Mouse (Mus musculus) kidney, postnatal 0 days (tissue): ENCODE data around the gene Srebf1. TPM values are rescaled to one million over a fixed set of nuclear protein-coding genes. Genes with fewer than 3 reads are reported as not detected.

Experiments used
- ATAC-seq: fragments of 200-750 bp; cut with Nextera tagmentation; replicated peaks from 2 replicates; pipeline ENCODE4 v1.8.0; 2017; ENCODE audit warnings: low read depth, moderate number of reproducible peaks, moderate TSS enrichment, moderate library complexity; ENCODE audit not compliant: low FRiP score
- DNase-seq: peaks from one replicate; pipeline ENCODE4 v3.0.0-alpha.2; 2016; ENCODE audit warnings: low spot score
- H3K27ac ChIP-seq: fragments of 300-500 bp; sonication (generic); 2 replicates; pipeline ENCODE4 v1.5.1; 2014; ENCODE audit warnings: mild to moderate bottlenecking
- H3K27me3 ChIP-seq: fragments of 300-500 bp; sonication (generic); 2 replicates; pipeline ENCODE4 v1.6.1; 2014; ENCODE audit warnings: low read length, mixed read lengths; ENCODE audit not compliant: insufficient read depth
- H3K36me3 ChIP-seq: fragments of 300-500 bp; sonication (generic); 2 replicates; pipeline ENCODE4 v1.6.1; 2014; ENCODE audit warnings: low read length, mixed read lengths; ENCODE audit not compliant: insufficient read depth
- H3K4me1 ChIP-seq: fragments of 300-500 bp; sonication (generic); replicated peaks from 2 replicates; pipeline ENCODE4 v1.6.1; 2014; ENCODE audit warnings: antibody characterized with exemption, low read length, mixed read lengths; ENCODE audit not compliant: insufficient read depth
- H3K4me2 ChIP-seq: fragments of 300-500 bp; sonication (generic); 2 replicates; pipeline ENCODE4 v1.6.1; 2014; ENCODE audit warnings: mild to moderate bottlenecking, low read length, moderate library complexity, mixed read lengths
- H3K4me3 ChIP-seq: fragments of 300-500 bp; sonication (generic); replicated peaks from 2 replicates; pipeline ENCODE4 v1.5.1; 2014; ENCODE audit warnings: low read depth, low read length
- H3K9ac ChIP-seq: fragments of 300-500 bp; sonication (generic); 2 replicates; pipeline ENCODE4 v1.6.1; 2014; ENCODE audit warnings: low read depth, low read length
- H3K9me3 ChIP-seq: fragments of 300-500 bp; sonication (generic); replicated peaks from 2 replicates; pipeline ENCODE4 v1.6.1; 2016; ENCODE audit warnings: low read length, inconsistent platforms, mixed read lengths
- CTCF ChIP-seq: IDR thresholded peaks from 2 replicates; pipeline ENCODE4 v1.5.1; 2016; ENCODE audit warnings: antibody characterized with exemption, low read depth, mild to moderate bottlenecking, moderate library complexity
- WGBS: fragments of 180-500 bp; shearing (Covaris S2); extraction: QIAGEN DNeasy Blood & Tissue Kit; methylation state at CpG from one replicate; pipeline ENCODE4 v1.1.7; 2014; 5-methylcytosine and 5-hydroxymethylcytosine counted together
- polyA plus RNA-seq: library from polyadenylated mRNA; unstranded; fragments of >200 nt; fragmentation: Nextera tagmentation; extraction: Ambion mirVana; gene quantifications from 2 replicates; pipeline ENCODE4 v1.2.1, GENCODE M21; 2015

The Srebf1 gene
- polyA plus RNA-seq, 1 experiment from 2014 or later: 50.6 TPM

DNA sequence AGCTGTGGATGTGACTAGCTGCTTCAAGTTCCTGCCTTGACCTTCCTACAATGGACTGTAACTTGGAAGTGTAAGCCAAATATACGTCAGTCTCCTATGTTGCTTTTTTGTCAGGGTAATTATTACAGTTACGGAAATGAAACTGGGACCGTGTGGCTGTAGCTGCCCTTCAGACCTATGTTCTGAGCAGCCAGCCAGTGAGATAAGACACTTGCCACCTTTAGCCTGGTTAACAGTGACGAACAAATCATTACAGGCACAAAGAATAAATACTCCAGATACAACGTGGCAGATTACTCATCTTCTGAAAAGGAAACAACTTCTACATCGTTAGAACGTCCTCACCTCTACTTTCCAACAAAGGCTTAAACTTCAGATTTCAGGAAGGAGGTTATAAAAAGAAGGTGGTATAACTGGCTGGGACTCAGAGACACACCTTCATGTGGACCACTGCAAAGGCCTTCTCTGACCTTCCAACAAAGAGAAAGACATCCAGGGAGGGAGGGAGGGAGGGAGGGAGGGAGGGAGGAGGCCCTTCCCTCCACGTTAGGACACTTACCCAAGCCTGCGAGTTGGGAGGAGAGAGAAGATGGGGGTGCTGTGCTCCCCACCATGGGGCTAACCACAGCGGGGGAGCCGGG is 22.2 kb upstream of the Srebf1 start:
- no peak for ATAC-seq
- H3K36me3 ChIP-seq: peaks cover 34% of the 10 kb centered on the region
- H3K9me3 ChIP-seq: no peaks in the 10 kb centered on the region; the same call in 1 of the 2 replicates
- DNase-seq: no peak
- WGBS: 60% methylated on average over 11 of the region's 11 CpGs
- H3K27ac ChIP-seq: no peak overlapping the region
- no peak overlapping the region for H3K4me2 ChIP-seq
- H3K27me3 ChIP-seq: no peaks in the 10 kb centered on the region
- no peak overlapping the region for H3K4me3 ChIP-seq
- no peaks in the 10 kb centered on the region for H3K4me1 ChIP-seq
- no peak for TF ChIP-seq CTCF
- no peak overlapping the region for H3K9ac ChIP-seq

- no peak overlapping the region for H3K9ac ChIP-seq
- 71% methylated on average over 4 of the region's 4 CpGs for WGBS
These were observed 18.1 kb upstream of the Srebf1 start for GRCm38 (mm10) chr11:60240509-60240908.

GRCm38 (mm10) chr11:60235351-60235750 is 13.0 kb upstream of the Srebf1 start:
- DNase-seq (no peak), ATAC-seq (no peak)
- TF ChIP-seq CTCF: no peak
- Histone ChIP-seq H3K36me3 (peaks cover 14% of the 10 kb centered on the region; the same call in 1 of the 2 replicates), H3K4me2 (no peak overlapping the region), H3K9ac (no peak overlapping the region), H3K4me1 (0 out of 2 replicates have a peak, but pooled peaks cover 4% of the 10 kb centered on the region), H3K27me3 (no peaks in the 10 kb centered on the region), H3K27ac (no peak overlapping the region), H3K4me3 (no peak overlapping the region), H3K9me3 (no peaks in the 10 kb centered on the region; the same call in 1 of the 2 replicates)
- 72% methylated on average over 5 of the region's 5 CpGs for WGBS

More at GRCm38 (mm10) chr11:60240509-60240908, 18.1 kb upstream of the Srebf1 start:
- no peak overlapping the region for H3K27ac ChIP-seq
- TF ChIP-seq CTCF: no peak
- no peaks in the 10 kb centered on the region; the same call in 1 of the 2 replicates for H3K9me3 ChIP-seq
- peaks cover 41% of the 10 kb centered on the region for H3K36me3 ChIP-seq
- no peaks in the 10 kb centered on the region for H3K27me3 ChIP-seq
- no peaks in the 10 kb centered on the region for H3K4me1 ChIP-seq
- no peak overlapping the region for H3K4me3 ChIP-seq
- H3K4me2 ChIP-seq: no peak overlapping the region
- no peak for ATAC-seq
- no peak for DNase-seq

GRCm38 (mm10) chr11:60233235-60233634 is 10.9 kb upstream of the Srebf1 start:
- WGBS: 65% methylated on average over 8 of the region's 8 CpGs
- Histone ChIP-seq H3K27ac (no peak overlapping the region), H3K4me2 (no peak overlapping the region), H3K9ac (no peak overlapping the region), H3K4me3 (no peak overlapping the region), H3K36me3 (0 out of 2 replicates have a peak, but pooled peaks cover 6% of the 10 kb centered on the region), H3K27me3 (no peaks in the 10 kb centered on the region), H3K9me3 (no peaks in the 10 kb centered on the region), H3K4me1 (0 out of 2 replicates have a peak, but pooled peaks cover 4% of the 10 kb centered on the region)
- TF ChIP-seq CTCF: no peak
- DNase-seq: no peak
- ATAC-seq: no peak

GRCm38 (mm10) chr11:60232441-60233058 is 10.2 kb upstream of the Srebf1 start:
- H3K36me3 ChIP-seq: 0 out of 2 replicates have a peak, but pooled peaks cover 6% of the 10 kb centered on the region
- WGBS: 65% methylated on average over 14 of the region's 14 CpGs
- ATAC-seq: no peak
- no peak overlapping the region for H3K4me2 ChIP-seq
- no peak for DNase-seq
- no peak overlapping the region for H3K9ac ChIP-seq
- H3K4me3 ChIP-seq: no peak overlapping the region
- no peaks in the 10 kb centered on the region for H3K27me3 ChIP-seq
- H3K9me3 ChIP-seq: no peaks in the 10 kb centered on the region
- no peak overlapping the region for H3K27ac ChIP-seq
- H3K4me1 ChIP-seq: 0 out of 2 replicates have a peak, but pooled peaks cover 4% of the 10 kb centered on the region
- no peak for TF ChIP-seq CTCF

GRCm38 (mm10) chr11:60231951-60232350 is 9.6 kb upstream of the Srebf1 start:
- H3K9ac ChIP-seq: no peak overlapping the region
- no peaks in the 10 kb centered on the region for H3K9me3 ChIP-seq
- H3K4me3 ChIP-seq: no peak overlapping the region
- WGBS: 32% methylated on average over 4 of the region's 4 CpGs
- no peaks in the 10 kb centered on the region for H3K27me3 ChIP-seq
- 0 out of 2 replicates have a peak, but pooled peaks cover 4% of the 10 kb centered on the region for H3K4me1 ChIP-seq
- 0 out of 2 replicates have a peak, but pooled peaks cover 4% of the 10 kb centered on the region for H3K36me3 ChIP-seq
- no peak for DNase-seq
- TF ChIP-seq CTCF: no peak
- H3K4me2 ChIP-seq: no peak overlapping the region
- H3K27ac ChIP-seq: no peak overlapping the region
- ATAC-seq: no peak
